Mouse (Mus musculus): ENCODE measurements around the gene Snhg11.

The Snhg11 gene

GRCm38 (mm10) chr2:158375443-158376122, at the start of gene Snhg11:
Snhg11 (plus strand) TSS chr2:158375638.
- DNase-seq = peak; percentile 41

DNA sequence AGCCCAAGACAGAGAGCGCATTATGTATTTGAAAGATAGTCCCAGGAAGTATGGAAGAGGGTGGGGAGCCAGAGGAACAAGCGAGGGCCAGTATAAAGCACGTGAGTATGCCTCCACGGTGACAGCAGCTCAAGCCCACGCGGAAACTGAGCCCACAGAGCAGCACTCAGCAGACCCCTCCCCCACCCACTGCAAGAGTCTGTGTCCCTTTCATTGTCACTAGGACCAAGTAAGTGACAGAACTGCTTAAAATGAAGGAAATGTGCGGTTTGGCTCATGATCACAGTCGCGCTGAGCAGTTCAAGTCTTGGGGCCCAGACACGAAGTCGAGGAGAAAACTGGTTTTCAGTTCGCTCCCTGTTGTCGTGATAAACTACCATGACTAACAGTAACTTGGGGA, 41.1 kb upstream of the Snhg11 start:
- DNase-seq = no peak

DNA sequence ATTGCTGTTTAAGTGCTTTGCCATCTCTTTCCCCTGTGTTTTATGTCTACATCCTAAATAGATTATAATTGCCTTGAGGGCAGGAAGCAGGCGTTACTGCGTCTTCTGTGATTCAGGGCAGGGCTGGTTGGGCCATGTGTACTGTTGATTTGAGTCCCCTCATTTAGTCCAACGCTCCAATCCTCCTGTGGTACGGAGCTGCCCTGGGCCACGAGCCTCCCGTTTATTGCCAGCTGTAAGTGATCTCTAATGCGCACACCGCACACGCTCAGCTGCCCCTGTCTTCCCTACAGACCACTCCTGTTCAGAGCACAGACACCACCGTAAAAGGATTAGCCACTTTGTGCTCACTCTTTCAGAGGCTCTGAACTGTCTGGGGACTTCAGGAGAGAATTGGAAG, 37.7 kb upstream of the Snhg11 start:
- no peak for DNase-seq

- peak; percentile 50 for DNase-seq
Observed at GRCm38 (mm10) chr2:158339948-158340564, 35.4 kb upstream of the Snhg11 start.

DNA sequence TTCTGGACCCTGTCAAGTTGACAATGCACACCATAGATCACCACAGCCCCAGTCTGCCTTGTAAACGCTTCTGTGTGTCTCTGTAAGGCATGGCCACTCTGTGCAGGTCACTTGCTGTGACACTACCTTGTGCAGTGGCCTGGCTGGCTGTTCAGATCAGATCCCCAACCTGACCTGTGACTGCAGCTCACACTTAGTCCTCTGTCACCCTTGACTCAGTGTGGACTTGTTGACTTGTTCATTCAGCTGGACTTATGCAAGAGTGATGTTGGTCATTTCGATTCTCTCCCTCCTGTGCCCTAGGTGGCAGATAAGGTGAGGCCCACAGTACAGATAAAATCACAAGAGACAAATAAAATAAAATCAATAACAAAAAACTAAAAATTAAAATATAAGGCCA, 34.1 kb upstream of the Snhg11 start:
- DNase-seq = no peak

- DNase-seq = no peak
Observed at GRCm38 (mm10) chr2:158343495-158343894, 31.9 kb upstream of the Snhg11 start.

- DNase-seq = no peak
Observed at GRCm38 (mm10) chr2:158346467-158346866, 29.0 kb upstream of the Snhg11 start.

DNA sequence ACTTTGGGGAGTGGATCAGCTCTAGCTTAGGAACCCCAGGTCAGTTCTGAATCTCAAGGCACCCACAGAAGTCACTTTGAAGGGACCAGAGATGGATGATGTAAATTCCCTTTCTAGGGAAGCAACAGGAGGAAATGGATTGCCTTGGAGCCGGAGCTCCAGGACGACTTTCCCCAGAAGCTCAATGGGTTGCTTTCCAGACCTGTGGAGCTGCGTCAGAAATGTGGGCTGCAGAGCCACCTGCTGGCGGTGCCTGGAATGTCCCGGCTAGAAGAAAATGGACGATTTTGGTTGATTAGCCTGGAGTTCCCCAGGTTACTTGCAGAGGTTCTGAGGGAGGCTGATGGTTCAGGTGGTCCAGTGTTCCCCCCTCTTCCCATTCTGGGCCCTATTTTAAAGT, 27.6 kb upstream of the Snhg11 start:
- peak; percentile 71 for DNase-seq

DNA sequence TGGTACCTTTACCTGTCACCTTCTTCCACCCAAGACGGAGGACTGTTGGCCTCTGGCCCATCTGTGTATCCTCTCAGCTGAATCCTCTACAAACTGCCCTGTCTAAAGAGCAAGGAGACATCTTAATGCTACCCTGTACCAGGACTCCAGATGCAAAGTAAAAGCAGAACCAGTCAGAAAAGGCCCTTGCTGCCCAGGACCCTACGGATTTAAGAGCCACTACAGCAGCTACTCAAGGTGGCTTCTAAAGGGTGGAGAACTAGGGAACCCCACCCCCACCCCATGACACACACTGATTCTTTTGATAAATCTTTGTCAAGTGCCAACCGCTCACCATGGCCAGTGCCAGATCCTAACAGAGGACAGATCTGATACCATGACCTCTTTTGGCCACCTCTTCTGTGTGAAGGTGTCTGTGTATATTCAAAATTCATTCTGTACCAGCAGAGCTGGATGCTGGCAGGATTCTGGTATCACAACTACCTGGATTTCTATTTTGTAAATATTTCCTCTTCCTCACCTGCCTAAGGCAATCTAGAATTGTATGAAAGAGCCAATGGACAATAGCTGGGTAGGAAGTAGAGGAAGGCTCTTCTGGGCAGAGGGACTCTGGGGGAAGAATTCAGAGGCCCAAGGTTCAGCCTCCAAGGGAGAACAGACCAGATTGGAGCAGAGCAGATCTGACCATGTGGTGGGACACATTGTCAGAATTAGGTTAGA, 22.5 kb upstream of the Snhg11 start:
- no peak for DNase-seq

DNA sequence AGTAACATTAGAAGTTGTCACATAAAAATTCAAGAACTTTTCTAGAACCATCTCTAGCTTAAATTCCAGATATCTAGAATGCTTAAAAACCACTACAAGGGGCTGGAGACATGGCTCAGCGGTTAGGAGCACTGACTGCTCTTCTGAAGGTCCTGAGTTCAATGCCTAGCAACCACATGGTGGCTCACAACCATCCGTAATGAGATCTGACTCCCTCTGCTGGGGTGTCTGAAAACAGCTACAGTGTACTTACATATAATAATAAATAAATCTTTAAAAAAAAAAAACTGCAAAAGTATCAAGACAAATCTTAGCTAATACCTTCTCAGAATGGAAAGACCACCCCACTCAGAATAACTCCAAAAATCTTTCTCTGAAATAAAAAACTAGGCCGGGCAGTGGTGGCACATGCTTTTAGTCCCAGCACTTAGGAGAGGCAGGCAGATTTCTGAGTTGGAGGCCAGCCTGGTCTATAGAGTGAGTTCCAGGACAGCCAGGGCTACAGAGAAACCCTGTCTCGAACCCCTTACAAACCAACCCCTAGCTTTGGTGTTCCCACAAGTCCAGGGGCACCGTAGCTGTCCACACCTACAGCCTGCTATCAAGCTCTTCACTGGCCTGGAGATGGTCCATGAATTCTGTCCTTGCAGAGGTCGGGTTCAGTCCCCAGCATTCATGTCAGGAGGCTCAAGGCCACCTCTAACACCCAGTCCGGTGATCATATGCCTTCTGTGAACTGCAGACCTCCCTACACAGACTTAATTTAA, 20.9 kb upstream of the Snhg11 start:
- no peak for DNase-seq

GRCm38 (mm10) chr2:158355238-158355637, 20.2 kb upstream of the Snhg11 start:
- DNase-seq = no peak

GRCm38 (mm10) chr2:158356121-158356520, 19.3 kb upstream of the Snhg11 start:
- DNase-seq = no peak

- peak; percentile 70 for DNase-seq
Observed at GRCm38 (mm10) chr2:158359757-158360620, 15.4 kb upstream of the Snhg11 start.

- peak; percentile 87 for DNase-seq
Observed at GRCm38 (mm10) chr2:158360873-158361677, 14.4 kb upstream of the Snhg11 start.

DNA sequence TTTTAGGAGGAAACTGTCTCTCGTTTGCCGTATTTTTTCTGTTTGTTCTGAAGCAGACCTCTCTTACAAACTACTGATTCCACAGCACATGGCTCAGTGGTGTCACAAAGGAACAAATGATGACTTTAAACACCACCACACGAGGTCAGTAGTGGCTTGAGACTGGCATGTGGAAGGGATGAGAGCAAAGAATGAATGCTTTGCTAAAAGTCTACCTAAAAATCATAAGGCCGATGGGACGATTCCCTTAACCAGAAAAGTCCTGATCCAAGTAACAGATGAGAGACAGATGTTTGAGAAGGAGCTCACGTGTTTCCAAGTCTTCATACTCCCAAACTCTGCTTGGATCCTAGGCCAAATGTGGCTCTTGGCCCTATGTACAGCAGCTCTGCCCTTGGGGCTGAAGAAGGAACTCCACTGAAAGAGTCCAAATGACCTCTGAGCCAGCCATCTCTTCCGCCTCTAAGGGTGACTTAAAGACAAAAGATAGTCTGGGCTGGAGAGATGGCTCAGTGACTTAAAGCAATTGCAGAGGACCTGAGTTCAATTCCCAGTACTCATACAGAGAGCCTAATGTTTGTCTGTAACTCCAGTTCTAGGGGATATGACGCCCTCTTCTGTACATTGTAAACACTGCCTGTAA, 13.6 kb upstream of the Snhg11 start:
- no peak for DNase-seq

DNA sequence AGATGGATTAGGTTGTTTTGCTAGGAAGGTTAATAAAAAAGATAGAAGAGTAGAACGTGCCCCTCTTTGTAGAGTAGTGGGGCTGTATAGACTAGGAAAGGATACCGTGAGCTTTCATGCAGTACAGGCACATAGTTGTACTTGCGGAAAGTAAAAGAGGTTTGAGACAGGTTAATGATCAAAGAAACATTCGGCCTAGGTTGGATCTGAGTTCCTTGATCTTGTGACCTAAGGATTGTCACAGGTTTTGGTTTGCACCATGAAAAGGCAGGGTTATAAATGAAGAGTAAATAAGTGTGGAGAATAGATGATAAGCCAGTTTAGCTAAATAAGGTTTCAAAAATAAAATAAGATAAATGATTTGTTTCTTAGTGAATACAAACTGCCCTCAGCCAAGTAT, 11.3 kb upstream of the Snhg11 start:
- DNase-seq = peak; percentile 68

GRCm38 (mm10) chr2:158365099-158365850, 10.2 kb upstream of the Snhg11 start:
- peak; percentile 16 for DNase-seq

DNA sequence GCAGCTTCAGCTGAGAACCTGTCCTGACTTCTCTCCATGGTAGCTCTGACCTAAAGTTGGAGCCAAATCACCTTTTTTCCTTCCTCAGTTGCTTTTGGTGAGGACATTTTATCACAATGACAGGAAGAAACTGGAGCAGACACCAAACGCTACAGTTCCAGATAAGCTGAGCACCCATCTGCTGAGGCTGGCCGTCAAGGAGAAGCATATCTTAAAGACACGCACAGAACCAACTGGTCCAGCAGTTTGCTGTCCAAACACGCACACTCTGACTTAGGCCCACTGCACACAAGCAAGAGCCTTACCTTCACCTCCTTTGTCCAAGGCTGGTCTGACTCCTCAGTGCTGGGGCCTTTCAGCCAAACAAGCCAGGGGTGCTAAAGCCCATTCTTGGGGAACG, 7.8 kb upstream of the Snhg11 start:
- no peak for DNase-seq

- no peak for DNase-seq
Observed at GRCm38 (mm10) chr2:158368313-158368712, 7.1 kb upstream of the Snhg11 start.

Data from kidney, adult 9 months (tissue).